Mouse (Mus musculus): ENCODE results near the gene Gm20696.

DNA sequence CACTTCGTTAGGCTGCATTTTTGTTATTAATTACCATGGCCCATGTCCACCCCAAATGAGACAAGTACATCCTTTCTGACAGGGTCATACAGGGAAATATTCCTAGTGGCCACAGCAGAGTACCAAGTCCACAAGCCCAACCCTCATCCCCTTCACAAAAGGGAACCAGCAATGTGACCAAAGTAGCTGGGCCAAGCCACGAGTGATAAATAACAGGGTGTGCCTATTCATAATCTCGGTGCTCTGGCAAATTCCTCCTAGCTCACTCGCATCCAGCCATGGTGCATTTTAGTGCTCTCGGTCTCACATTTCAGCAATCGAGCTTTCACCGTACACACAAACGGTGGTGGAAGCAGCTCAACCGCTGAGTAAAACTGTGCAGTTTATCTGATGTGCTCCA lies 263.7 kb downstream of the Gm20696 start:
- no peak for TF ChIP-seq CTCF (IDR thresholded peaks at IDR 0.05; ENCODE audit: low read depth)
- TF ChIP-seq EP300 (optimal IDR thresholded peaks at IDR 0.05) = no peak
